Mouse (Mus musculus) c-Kit-negative CD71-positive TER-119-positive erythroid progenitor cells, embryonic 14.5 days (primary cell): ENCODE measurements around the gene Orai3.

Experiments used
- DNase-seq: peaks from one replicate; pipeline ENCODE4 v3.0.0-alpha.2; 2013; ENCODE audit warnings: low read depth, low spot score

Orai3 gene

GRCm38 (mm10) chr7:127798591-127798990, 29.0 kb downstream of the Orai3 start:
- DNase-seq = no peak

GRCm38 (mm10) chr7:127799211-127799610, 29.6 kb downstream of the Orai3 start:
- DNase-seq = no peak

- DNase-seq = no peak
These were observed 30.1 kb downstream of the Orai3 start for GRCm38 (mm10) chr7:127799738-127800137.

- peak; percentile 49 for DNase-seq
These were observed 30.9 kb downstream of the Orai3 start, which contains the start of gene Hsd3b7 for GRCm38 (mm10) chr7:127800435-127801009. TSS of gene Hsd3b7 (plus strand) at chr7:127800604.

- DNase-seq = no peak
These were observed 31.5 kb downstream of the Orai3 start for GRCm38 (mm10) chr7:127801010-127801621.

GRCm38 (mm10) chr7:127802313-127802712, 32.7 kb downstream of the Orai3 start:
- DNase-seq = no peak

GRCm38 (mm10) chr7:127808821-127809220, 39.2 kb downstream of the Orai3 start:
- DNase-seq = no peak

- no peak for DNase-seq
These were observed 40.2 kb downstream of the Orai3 start for GRCm38 (mm10) chr7:127809846-127810245.

- no peak for DNase-seq
These were observed 41.0 kb downstream of the Orai3 start for GRCm38 (mm10) chr7:127810650-127811049.

- DNase-seq = no peak
These were observed 41.6 kb downstream of the Orai3 start for GRCm38 (mm10) chr7:127811240-127811639.

GRCm38 (mm10) chr7:127812292-127812691, 42.7 kb downstream of the Orai3 start:
- no peak for DNase-seq

GRCm38 (mm10) chr7:127813821-127814220, 44.2 kb downstream of the Orai3 start:
- DNase-seq = no peak

- DNase-seq = no peak
These were observed 44.8 kb downstream of the Orai3 start for GRCm38 (mm10) chr7:127814241-127814921.

- no peak for DNase-seq
These were observed 45.6 kb downstream of the Orai3 start for GRCm38 (mm10) chr7:127815116-127815665.

- DNase-seq = no peak
These were observed 46.6 kb downstream of the Orai3 start for GRCm38 (mm10) chr7:127815954-127816821.

- DNase-seq = no peak
These were observed 47.4 kb downstream of the Orai3 start for GRCm38 (mm10) chr7:127817053-127817452.

- no peak for DNase-seq
These were observed 48.2 kb downstream of the Orai3 start for GRCm38 (mm10) chr7:127817776-127818175.

- no peak for DNase-seq
These were observed 51.4 kb downstream of the Orai3 start for GRCm38 (mm10) chr7:127820836-127821509.

GRCm38 (mm10) chr7:127822494-127822893, 52.9 kb downstream of the Orai3 start:
- DNase-seq = no peak

- no peak for DNase-seq
These were observed 53.9 kb downstream of the Orai3 start for GRCm38 (mm10) chr7:127823236-127824171.
